Mouse (Mus musculus) embryonic facial prominence, embryonic 11.5 days (tissue): ENCODE data around the gene Nckap5. TPM values are rescaled to one million over a fixed set of nuclear protein-coding genes. Genes with fewer than 3 reads are reported as not detected.
"Not testable (repeated sequence)": the region's sequence is repeated elsewhere in the genome, so short reads cannot be mapped to it uniquely, and the experiment has no call there.

ENCODE experiments used
- ATAC-seq: fragments of 200-750 bp; cut with Nextera tagmentation; replicated peaks from 2 replicates; pipeline ENCODE4 v1.8.0; 2017; ENCODE audit warnings: low read depth; ENCODE audit not compliant: insufficient number of reproducible peaks, low FRiP score, low TSS enrichment
- DNase-seq: peaks from one replicate; pipeline ENCODE4 v3.0.0-alpha.2; 2015; ENCODE audit warnings: low spot score
- H3K27ac ChIP-seq: fragments of 300-500 bp; sonication (generic); replicated peaks from 2 replicates; pipeline ENCODE4 v1.5.1; 2014; ENCODE audit warnings: mild to moderate bottlenecking, low read depth, low read length, control low read depth
- H3K27me3 ChIP-seq: fragments of 300-500 bp; sonication (generic); 2 replicates; pipeline ENCODE4 v1.6.1; 2014; ENCODE audit warnings: mild to moderate bottlenecking, low read length, moderate library complexity, mixed read lengths; ENCODE audit not compliant: control insufficient read depth, insufficient read depth
- H3K36me3 ChIP-seq: fragments of 300-500 bp; sonication (generic); replicated peaks from 2 replicates; pipeline ENCODE4 v1.6.1; 2014; ENCODE audit warnings: low read depth, mild to moderate bottlenecking, low read length, moderate library complexity, mixed read lengths; ENCODE audit not compliant: control insufficient read depth, insufficient read depth
- H3K4me1 ChIP-seq: fragments of 300-500 bp; sonication (generic); 2 replicates; pipeline ENCODE4 v1.6.1; 2014; ENCODE audit warnings: low read length, mixed read lengths; ENCODE audit not compliant: control insufficient read depth, insufficient read depth
- H3K4me2 ChIP-seq: fragments of 300-500 bp; sonication (generic); 2 replicates; pipeline ENCODE4 v1.6.1; 2014; ENCODE audit warnings: low read depth, mild to moderate bottlenecking, control low read depth, low read length, moderate library complexity
- H3K4me3 ChIP-seq: fragments of 300-500 bp; sonication (generic); 2 replicates; pipeline ENCODE4 v1.5.1; 2014; ENCODE audit warnings: low read depth, low read length, control low read depth
- H3K9ac ChIP-seq: fragments of 300-500 bp; sonication (generic); replicated peaks from 2 replicates; pipeline ENCODE4 v1.6.1; 2014; ENCODE audit warnings: mild to moderate bottlenecking, control low read depth, low read length
- H3K9me3 ChIP-seq: fragments of 300-500 bp; sonication (generic); replicated peaks from 2 replicates; pipeline ENCODE4 v1.6.1; 2016; ENCODE audit warnings: mild to moderate bottlenecking, low read length, inconsistent platforms, mixed read lengths; ENCODE audit not compliant: control insufficient read depth
- WGBS: fragments of 180-500 bp; shearing (Covaris S2); extraction: QIAGEN DNeasy Blood & Tissue Kit; methylation state at CpG from one replicate; pipeline ENCODE4 v1.1.7; 2014; 5-methylcytosine and 5-hydroxymethylcytosine counted together
- polyA plus RNA-seq: library from polyadenylated mRNA; unstranded; fragments of >200 nt; fragmentation: Nextera tagmentation; extraction: Ambion mirVana; gene quantifications from 2 replicates; pipeline ENCODE4 v1.2.1, GENCODE M21; 2014

Gene Nckap5
- polyA plus RNA-seq, 1 experiment from 2014 or later: 5.7 TPM

GRCm38 (mm10) chr1:126802405-126802804 is 28.2 kb downstream of the Nckap5 start:
- 80% methylated on average over 3 of the region's 3 CpGs for WGBS
- no peak for ATAC-seq
- Histone ChIP-seq H3K27ac (no peak overlapping the region), H3K4me1 (no peaks in the 10 kb centered on the region), H3K4me3 (no peak overlapping the region), H3K36me3 (no peaks in the 10 kb centered on the region), H3K9ac (no peak overlapping the region), H3K9me3 (no peaks in the 10 kb centered on the region), H3K4me2 (no peak overlapping the region), H3K27me3 (no peaks in the 10 kb centered on the region)
- DNase-seq: no peak

- no peak overlapping the region for H3K4me2 ChIP-seq
- no peak overlapping the region for H3K27ac ChIP-seq
- no peaks in the 10 kb centered on the region for H3K27me3 ChIP-seq
- ATAC-seq: no peak
- no peak overlapping the region for H3K9ac ChIP-seq
- no peaks in the 10 kb centered on the region for H3K4me1 ChIP-seq
- H3K9me3 ChIP-seq: no peaks in the 10 kb centered on the region
- H3K4me3 ChIP-seq: no peak overlapping the region
- WGBS: 79% methylated on average over 8 of the region's 8 CpGs
- no peaks in the 10 kb centered on the region for H3K36me3 ChIP-seq
- DNase-seq: no peak
Measured at GRCm38 (mm10) chr1:126801706-126802105, 28.9 kb downstream of the Nckap5 start.

GRCm38 (mm10) chr1:126799379-126799798 is 31.2 kb downstream of the Nckap5 start:
- no peak overlapping the region for H3K4me2 ChIP-seq
- no peak overlapping the region for H3K9ac ChIP-seq
- 61% methylated on average over 11 of the region's 11 CpGs for whole genome bisulfite sequencing
- no peaks in the 10 kb centered on the region for H3K27me3 ChIP-seq
- H3K36me3 ChIP-seq: no peaks in the 10 kb centered on the region
- DNase-seq (no peak), ATAC-seq (no peak)
- H3K9me3 ChIP-seq: no peaks in the 10 kb centered on the region
- no peaks in the 10 kb centered on the region for H3K4me1 ChIP-seq
- no peak overlapping the region for H3K27ac ChIP-seq
- no peak overlapping the region for H3K4me3 ChIP-seq

- not testable (repeated sequence) for H3K27me3 ChIP-seq, H3K4me3 ChIP-seq, H3K4me1 ChIP-seq, H3K36me3 ChIP-seq, H3K9me3 ChIP-seq, H3K9ac ChIP-seq, H3K27ac ChIP-seq, ATAC-seq, DNase-seq, H3K4me2 ChIP-seq
- WGBS: no CpG with 5 or more reads among the region's 2 CpGs
Measured at GRCm38 (mm10) chr1:126780354-126780941, 50.2 kb downstream of the Nckap5 start.

GRCm38 (mm10) chr1:126773947-126774346 is 56.7 kb downstream of the Nckap5 start:
- H3K9ac ChIP-seq, H3K4me2 ChIP-seq, ATAC-seq, DNase-seq, H3K36me3 ChIP-seq, H3K27me3 ChIP-seq, H3K27ac ChIP-seq, H3K4me3 ChIP-seq, H3K4me1 ChIP-seq, H3K9me3 ChIP-seq: not testable (repeated sequence)
- no CpG with 5 or more reads among the region's 6 CpGs for WGBS

GRCm38 (mm10) chr1:126766971-126767370 is 63.6 kb downstream of the Nckap5 start:
- H3K4me3 ChIP-seq: no peak overlapping the region
- ATAC-seq (no peak), DNase-seq (no peak)
- no peak overlapping the region for H3K9ac ChIP-seq
- WGBS: 57% methylated on average over 1 of the region's 1 CpGs
- H3K9me3 ChIP-seq: no peaks in the 10 kb centered on the region
- no peaks in the 10 kb centered on the region for H3K36me3 ChIP-seq
- no peak overlapping the region for H3K27ac ChIP-seq
- no peaks in the 10 kb centered on the region for H3K4me1 ChIP-seq
- H3K4me2 ChIP-seq: no peak overlapping the region
- no peaks in the 10 kb centered on the region for H3K27me3 ChIP-seq

GRCm38 (mm10) chr1:126765506-126766170 is 65.0 kb downstream of the Nckap5 start:
- Histone ChIP-seq H3K27me3 (no peaks in the 10 kb centered on the region), H3K9ac (no peak overlapping the region), H3K4me3 (no peak overlapping the region), H3K27ac (no peak overlapping the region), H3K4me2 (no peak overlapping the region), H3K36me3 (no peaks in the 10 kb centered on the region), H3K9me3 (no peaks in the 10 kb centered on the region), H3K4me1 (no peaks in the 10 kb centered on the region)
- no peak; the same call in 1 of the 2 replicates for ATAC-seq
- 42% methylated on average over 6 of the region's 6 CpGs for WGBS
- peak; percentile 17 for DNase-seq

GRCm38 (mm10) chr1:126764201-126764600 is 66.4 kb downstream of the Nckap5 start:
- Histone ChIP-seq H3K9me3 (no peaks in the 10 kb centered on the region), H3K9ac (no peak overlapping the region), H3K36me3 (no peaks in the 10 kb centered on the region), H3K27ac (no peak overlapping the region), H3K27me3 (no peaks in the 10 kb centered on the region), H3K4me2 (no peak overlapping the region), H3K4me3 (no peak overlapping the region), H3K4me1 (no peaks in the 10 kb centered on the region)
- DNase-seq: no peak
- ATAC-seq: no peak
- 67% methylated on average over 3 of the region's 3 CpGs for WGBS
